Mouse (Mus musculus): Measurements from ENCODE around the gene Zfp446.

Zfp446 gene

DNA sequence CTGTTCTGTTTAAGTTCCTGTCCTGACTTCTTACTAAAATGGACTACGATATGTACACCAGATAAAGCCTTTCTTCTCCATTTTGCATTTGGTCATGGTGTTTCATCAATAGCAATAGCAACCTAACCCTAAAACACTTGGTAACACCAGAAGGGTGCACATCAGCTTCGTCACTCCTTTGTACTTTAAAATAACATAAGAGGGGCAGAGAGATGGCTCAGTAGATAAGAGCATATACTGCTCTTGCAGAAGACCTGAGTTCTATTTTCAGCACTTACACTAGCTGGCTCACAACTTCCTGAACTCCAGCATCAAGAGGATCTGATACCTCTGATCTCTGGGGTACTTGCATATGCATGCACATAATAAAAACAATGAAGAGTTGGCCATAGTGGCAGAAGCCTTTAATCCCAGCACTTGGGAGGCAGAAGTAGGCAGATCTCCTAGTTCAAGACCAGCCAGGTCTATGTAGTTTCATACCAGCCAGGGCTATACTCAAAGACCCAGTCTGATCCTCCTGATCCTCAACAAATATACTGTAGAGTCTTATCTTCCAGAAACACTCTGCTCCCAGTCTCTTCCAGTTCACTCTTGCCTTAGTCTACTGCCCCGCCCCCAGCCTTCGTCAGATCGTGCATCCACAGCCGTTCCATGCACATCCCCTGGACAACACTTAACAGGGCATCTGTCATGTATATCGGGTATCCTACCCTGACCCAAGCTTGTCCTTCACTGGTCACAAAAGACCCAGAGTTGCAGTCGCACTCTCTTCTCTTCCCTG is 10.0 kb downstream of the Zfp446 start:
- DNase-seq = no peak

GRCm38 (mm10) chr7:12992222-12992621 is 14.6 kb downstream of the Zfp446 start:
- DNase-seq = no peak

DNA sequence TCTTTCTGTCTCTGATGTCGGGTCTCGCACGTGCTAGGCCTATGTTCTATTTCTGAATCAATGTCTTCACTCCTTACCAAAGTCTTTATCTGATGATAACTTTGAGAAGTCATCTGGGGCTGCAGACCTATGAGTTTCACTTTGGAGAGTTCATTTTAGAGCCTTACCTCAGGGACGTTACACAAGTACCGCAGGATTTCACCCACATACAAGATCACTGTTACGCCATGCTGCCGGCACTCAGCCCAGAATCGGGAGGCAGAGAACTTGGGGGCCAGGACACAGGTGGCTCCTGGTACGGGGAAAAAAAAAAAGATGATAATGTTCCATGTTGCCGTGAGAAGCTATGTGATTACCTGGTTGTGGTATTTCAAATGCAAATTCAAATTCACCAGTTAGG is 15.5 kb downstream of the Zfp446 start:
- no peak for DNase-seq

DNA sequence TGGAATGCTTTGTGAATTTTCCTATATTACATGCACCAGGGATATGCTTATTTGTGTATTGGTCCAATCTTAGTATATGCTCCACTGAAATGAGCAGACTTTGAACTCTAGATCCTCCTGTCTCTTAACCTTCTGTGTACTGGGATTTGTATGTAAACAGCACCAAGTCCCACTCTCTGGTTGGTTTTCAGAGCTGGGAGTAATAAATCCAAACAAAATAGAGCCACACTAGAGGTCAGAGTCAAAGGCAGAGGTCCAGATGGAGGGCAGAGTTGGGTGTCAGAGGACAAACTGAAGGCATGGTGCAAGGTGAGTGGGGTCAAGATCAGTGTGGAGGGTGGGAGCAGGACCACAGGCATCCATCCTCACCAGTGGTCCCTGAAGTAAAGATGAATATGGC is 18.2 kb downstream of the Zfp446 start:
- no peak for DNase-seq

- DNase-seq = no peak
Observed at GRCm38 (mm10) chr7:12997230-12997629, 19.6 kb downstream of the Zfp446 start.

- DNase-seq = no peak
Observed at GRCm38 (mm10) chr7:12998053-12998452, 20.4 kb downstream of the Zfp446 start, which contains the start of gene Slc27a5. TSS of gene Slc27a5 (minus strand) at chr7:12998192.

DNA sequence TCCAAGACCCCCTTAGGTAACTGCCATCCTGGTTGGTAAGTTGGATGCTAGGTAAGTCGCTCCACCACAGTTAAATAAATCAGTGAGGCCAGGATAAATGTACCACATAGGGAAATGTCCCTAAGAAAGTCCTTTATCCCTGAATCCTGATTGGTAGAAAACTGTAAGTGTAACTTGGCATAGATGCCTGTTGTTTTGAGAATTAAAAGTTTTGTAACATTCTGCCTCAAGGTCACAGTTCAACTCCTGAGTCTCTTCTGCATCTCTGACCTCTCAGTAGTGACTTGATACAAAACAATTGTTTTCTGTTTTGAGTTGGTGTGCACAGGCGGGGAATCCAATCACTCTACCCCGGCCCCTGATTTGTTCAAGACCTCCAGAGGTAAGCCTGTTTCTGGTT is 21.2 kb downstream of the Zfp446 start, which contains the start of gene Trim28:
Trim28 (plus strand) TSS at position 264 of the 400 bp plus-strand sequence.
- no peak for DNase-seq

DNA sequence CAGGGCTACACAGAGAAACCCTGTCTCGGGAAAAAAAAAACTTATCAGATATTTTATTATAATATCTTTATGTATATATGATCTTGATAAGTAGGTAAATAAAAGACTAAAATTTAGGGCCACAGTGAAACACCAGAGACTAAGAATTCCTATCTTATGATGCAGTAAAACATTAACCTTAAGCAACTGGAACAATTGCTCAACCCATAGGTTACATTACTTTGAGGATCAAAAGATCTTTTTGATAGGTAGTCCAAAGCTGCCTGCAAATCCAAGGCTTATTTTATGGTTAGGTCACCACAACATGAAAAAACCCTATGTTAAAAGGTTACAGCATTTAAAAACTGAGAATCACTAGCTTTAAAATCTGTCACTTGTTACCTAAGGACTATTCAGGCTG is 23.9 kb downstream of the Zfp446 start:
- no peak for DNase-seq

DNA sequence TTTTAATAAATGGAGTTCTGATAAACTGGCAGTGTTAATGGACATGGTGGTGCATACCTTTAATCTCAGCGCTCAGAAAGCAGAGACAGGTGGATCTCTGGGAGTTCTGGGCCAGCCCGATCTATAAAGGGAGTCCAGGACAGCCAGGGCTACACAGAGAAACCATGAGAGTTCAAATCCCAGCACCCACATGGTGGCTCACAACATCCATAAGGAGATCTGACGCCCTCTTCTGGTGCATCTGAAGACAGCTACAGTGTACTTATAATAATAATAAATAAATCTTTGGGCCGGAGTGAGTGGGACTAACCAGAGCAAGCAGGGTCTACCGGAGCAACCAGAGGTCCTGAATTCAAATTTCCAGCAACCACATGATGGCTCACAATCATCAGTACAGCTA is 25.7 kb downstream of the Zfp446 start:
- DNase-seq = no peak

DNA sequence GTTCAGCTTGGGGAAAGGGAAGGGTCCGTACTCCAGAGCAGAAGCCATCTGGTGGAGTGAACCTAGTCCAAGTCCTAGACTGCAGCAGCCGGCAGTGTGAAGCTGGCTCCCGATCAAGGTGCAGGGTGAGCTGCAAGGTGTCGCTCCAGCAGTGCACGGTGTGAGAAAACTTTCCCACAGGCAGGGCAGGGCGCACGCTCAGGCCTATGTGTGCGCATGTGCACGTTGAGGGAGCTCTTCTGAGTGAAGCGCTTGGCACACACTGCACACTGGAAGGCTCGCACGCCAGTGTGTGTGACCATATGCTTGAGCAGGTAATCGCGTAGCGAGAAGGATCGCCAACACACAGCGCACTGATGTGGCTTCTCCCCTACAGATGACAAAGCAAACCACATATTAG is 28.4 kb downstream of the Zfp446 start:
- DNase-seq = peak; percentile 35

DNA sequence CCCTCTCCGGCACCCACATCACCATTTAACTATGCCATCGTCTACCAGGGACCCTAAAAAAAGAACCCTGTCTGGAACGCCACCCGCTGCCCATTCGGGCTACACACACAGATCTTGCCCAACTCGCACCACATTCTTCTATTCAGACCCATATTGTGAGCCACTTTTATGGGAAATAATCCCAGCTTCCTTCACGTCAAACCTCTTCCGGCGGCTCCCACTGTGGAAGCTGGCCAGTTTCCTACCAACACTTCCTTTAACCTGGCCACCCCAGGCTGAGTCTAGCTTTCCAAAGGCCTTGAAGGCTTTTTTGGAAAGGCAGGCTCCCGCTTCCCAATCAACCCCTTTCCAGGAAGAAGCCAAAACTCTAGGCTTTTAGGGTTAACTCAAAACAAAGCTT is 28.9 kb downstream of the Zfp446 start:
- DNase-seq = no peak

- DNase-seq = no peak
Observed at GRCm38 (mm10) chr7:13007341-13008092, 29.9 kb downstream of the Zfp446 start.

GRCm38 (mm10) chr7:13009143-13010004 is 31.7 kb downstream of the Zfp446 start:
- DNase-seq = peak; percentile 91

DNA sequence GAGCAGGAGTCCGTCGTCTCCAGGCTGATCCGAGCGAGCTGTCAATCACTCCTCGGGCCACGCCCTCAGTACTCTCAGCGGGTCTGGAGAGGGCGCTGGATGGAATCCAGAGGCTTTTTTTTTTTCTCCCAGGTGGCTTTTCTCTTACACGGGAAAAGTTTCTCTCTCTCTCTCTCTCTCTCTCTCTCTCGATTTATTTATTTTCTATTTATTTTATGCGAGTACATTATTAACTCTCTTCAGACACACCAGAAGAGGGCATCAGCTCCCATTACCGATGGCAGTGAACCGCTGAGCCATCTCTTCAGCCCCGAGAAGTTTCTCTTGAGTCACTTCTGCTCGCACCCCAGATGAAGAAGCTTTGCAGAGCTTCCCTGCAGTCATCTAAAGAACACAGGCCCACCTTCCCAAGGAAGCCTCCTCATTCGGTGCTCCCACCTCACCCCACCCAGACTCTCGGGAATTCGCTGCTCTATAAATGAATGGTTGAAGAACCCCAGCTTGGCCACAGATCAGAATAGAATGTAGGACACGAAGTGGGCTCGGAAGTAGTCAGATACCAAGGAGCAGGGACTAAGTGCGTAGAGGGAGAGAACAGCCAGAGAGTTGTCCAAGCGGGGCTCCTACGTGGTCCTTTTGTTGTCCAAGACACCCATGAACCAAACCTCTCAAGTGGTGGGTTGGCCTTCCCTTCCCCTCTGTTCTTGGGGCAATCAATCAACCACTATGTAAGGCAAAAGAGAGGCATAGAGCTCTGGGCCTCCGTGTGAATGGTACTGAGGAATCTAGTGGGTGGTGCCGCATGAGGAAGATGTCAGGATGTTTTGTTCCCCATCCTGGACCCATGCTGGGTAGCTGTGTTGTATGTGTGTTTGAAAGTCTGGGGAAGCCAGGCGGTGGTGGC is 32.6 kb downstream of the Zfp446 start, which contains the start of gene Zbtb45:
Zbtb45 (minus strand) TSS at position 30 of the 904 bp plus-strand sequence.
- no peak for DNase-seq

DNA sequence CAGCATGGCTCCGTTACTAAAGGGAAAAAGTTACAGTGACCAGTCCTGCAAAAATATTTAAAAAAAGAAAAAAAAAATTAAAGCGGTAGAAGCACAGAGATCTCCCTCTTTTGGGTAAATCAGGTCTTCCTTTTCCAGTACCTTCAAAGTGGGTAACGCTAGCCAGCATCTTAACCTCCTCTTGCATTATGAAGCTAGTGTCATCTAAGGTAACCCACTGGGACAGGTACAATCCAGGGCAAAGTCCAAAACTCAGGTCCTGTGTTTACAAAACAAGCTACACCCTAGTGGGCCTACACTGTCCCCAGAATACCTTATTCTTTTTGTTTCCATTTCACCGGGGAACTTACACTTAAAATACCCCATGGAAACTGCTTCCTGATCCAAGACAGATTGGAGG is 36.0 kb downstream of the Zfp446 start:
- DNase-seq = no peak

DNA sequence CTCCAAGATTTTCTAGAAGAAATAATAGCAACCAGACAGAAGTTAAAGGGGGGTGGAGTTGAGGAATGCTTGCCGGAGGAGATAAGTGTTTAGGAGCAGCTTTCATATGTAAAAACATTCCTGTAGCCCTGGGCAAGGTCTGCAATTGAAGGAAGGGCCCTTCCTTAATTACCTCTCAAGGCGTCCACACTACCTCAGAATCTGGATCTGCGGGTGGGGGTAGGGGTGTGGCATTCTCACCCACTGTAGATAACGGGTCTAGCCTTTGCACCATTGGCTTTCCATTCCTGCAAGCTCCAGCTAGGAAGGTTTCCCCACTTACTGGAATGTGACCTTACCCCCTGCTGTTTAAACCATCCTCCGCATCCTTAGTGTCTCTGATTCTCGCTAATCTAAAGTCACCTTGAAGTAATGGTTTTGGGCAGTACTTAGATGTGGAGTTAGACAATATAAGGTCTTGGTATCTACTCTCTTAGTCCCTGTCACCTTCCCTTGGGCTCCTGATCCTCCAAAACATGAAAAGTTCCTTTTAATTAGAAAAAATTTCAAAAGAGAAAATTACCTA is 36.7 kb downstream of the Zfp446 start:
- no peak for DNase-seq

GRCm38 (mm10) chr7:13015217-13015616 is 37.6 kb downstream of the Zfp446 start:
- DNase-seq = no peak

- DNase-seq = no peak
Observed at GRCm38 (mm10) chr7:13022773-13023535, 45.3 kb downstream of the Zfp446 start.

- DNase-seq = peak; percentile 97
Observed at GRCm38 (mm10) chr7:13023928-13024731, 46.5 kb downstream of the Zfp446 start.

- peak; percentile 84 for DNase-seq
Observed at GRCm38 (mm10) chr7:13024805-13025204, 47.2 kb downstream of the Zfp446 start.
